Mouse (Mus musculus) inflammation-experienced regulatory T-cells, adult 6 months (primary cell): Measurements from ENCODE around the gene Csnk1d. TPM values are rescaled to one million over a fixed set of nuclear protein-coding genes. Genes with fewer than 3 reads are reported as not detected.

Experiments
- ATAC-seq: one replicate; pipeline ENCODE4 v1.8.0; 2017
- polyA plus RNA-seq, 3 experiments: library from polyadenylated mRNA; unstranded; fragments of 100-300 nt; shearing (Covaris generic); gene quantifications; one replicate each; pipeline ENCODE4 v1.2.1; 2017

Gene Csnk1d
- 10 to 100 TPM; 56.0 to 64.3 (median 61.4) TPM for polyA plus RNA-seq

GRCm38 (mm10) chr11:120990951-120991526 is at the start of gene Csnk1d:
Csnk1d (minus strand) TSS chr11:120991330.
- ATAC-seq: peak; percentile 84

DNA sequence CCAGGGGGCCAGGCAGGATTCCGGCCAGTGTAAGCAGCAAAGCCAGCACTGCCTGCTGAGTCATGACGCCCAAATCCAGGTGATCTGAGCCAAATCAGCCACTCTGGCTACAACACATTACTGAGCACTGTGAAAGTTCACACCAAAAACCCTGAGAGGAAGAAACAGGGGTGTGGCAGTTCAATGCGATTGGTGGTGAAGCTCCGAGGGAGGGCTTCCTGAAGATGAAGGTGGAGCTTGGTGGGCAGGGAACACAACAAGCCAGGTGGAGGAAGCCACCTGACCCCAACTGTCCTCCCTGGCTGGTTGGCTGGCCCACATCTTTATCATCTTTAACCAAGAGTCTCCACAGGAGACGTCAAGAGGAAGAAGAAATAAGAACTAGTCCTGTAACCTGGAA is 48.2 kb upstream of the Csnk1d start, which contains the start of gene Cd7:
Cd7 (minus strand) TSS at position 117 of the 400 bp plus-strand sequence.
- ATAC-seq: peak; percentile 74

DNA sequence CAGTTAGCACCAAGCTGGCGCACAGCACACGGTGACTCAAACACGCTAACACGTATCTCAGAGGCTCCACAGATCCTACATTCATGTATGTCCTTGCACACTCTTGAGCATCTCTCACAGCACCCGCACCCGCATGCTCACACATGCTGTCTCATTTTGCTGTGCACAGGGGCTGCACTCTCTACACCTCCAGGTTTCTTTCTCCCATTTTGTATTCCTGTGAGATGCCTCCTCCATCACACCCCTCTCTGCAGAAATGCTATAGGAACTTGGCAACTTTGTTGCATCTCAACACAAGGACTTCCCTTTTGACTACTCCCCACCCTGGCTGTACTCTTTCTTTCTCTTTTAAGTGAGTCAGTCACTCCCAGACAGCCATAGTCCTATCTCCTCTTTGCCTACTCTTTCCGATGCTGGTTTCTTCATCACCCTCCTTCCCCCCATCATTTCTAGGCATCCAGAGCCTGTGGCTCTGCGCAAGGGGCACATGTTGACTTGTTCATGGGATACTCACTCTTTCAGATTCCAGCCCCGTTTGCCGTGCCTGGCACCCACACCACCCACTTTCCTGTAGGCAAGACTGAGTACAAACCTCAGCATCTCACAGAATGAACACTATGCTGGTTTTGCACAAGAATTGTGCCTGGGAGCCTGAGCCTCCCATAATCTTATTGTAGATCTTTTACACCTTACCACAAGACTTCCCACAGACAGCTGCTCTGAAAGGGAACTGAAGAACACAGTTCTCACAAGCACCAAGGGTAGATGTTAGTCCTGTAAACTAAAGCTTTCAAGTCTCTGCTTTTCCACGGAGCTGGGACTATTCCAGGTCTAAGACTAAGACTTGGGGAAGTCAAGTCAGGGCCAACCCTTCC is 47.5 kb upstream of the Csnk1d start:
- ATAC-seq: peak; percentile 67

- no peak for ATAC-seq
Measured at GRCm38 (mm10) chr11:121033118-121033517, 42.0 kb upstream of the Csnk1d start.

DNA sequence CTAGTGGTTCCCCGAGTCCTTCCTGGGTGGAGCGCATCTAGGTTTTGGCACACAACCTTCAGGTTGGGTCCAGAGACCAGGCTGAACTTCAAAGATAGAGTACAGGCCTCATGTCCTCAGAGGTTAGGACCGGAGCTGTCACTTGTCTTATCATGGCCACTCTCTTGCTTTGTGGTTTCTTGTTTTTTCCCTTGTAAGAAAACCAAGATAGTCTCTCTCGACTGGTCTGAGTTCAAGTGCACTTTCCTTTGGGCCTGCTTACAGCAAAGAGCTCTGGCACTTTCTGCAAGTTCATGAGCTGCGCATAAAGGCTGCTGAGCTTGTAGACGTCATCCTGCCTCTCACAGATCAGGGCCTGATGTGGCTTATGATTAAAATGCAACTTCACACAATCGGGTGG is 36.1 kb upstream of the Csnk1d start:
- no peak for ATAC-seq

- ATAC-seq: no peak
Measured at GRCm38 (mm10) chr11:121024163-121024562, 33.0 kb upstream of the Csnk1d start.

DNA sequence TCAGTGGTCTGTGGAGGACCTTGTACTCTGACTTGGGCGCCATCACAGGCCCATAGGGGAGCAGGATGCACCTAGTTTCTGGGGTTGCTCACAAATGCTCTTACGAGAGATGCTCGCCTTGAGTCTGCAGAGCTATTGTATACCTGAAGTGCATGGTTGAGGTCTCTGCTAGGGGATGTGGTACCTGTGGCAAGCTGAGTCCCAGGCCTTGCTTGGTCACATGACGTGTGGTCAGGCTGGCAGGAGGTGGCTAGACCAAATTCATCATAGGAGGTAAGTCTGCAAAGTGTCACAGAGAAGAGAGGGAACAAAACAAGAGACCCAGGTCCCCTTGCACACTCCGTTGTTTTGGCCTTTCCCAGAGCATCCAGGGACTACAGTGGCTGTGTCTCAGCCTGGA is 28.4 kb upstream of the Csnk1d start:
- no peak for ATAC-seq

DNA sequence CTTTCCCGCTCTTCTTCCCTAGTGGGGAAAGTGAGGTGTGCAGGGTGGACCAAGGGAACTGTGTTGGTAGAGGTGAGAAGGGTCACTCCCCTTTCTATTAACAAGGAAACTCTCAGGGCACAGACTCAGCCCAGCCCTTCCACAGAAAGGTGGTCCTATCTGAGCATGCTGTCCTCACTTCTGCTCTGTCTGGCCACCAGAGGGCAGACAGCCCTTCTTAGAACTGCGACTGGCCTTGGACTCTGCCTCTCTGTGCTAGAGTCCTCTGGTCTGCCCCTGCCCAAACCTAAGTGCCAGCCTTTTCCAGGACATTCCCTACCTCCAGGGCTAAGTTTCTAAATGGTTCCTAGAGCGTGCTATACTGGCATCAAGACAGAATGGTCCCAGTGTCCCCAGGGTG is 26.6 kb upstream of the Csnk1d start:
- ATAC-seq: no peak

DNA sequence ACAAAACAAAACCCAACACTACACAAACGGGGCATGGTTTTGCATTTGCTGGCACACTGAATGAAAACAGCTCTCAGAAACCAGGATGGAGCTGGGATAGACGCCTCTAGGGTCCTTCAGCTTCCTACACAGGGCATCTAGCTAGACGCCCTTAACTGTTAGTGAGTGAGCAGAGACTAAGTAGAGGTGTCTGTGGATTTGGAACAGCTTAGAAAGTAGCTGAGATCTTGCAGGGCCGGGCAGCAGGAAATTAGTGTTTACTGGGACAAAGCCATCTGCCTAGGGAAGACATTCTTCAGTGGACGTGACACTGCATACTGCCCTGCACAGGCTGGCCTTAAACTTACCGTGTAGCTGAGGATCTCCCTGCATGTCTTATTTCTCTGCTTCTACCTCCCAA is 24.3 kb upstream of the Csnk1d start:
- no peak for ATAC-seq

GRCm38 (mm10) chr11:121014896-121015300 is 23.8 kb upstream of the Csnk1d start:
- ATAC-seq: no peak

DNA sequence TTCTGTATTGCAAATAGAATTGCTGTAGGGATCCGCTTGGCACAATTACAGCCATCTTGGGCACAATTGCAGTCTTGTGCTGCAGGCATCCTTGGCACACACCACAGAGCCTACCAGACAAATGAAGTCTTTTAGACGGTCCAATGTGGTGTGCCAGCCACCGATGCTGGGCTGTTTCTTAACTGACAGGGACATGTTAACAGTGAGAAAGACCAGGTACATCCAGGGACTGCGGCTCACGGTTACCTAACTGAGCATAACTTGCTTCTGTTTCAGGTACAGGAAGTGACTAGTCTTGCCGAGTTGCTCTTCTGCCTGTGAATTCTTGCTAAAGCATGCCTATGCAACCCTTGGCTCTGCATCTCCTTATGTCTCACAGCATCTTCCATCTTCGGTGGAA is 22.5 kb upstream of the Csnk1d start:
- ATAC-seq: no peak

GRCm38 (mm10) chr11:121010044-121010755 is 19.1 kb upstream of the Csnk1d start:
- no peak for ATAC-seq

DNA sequence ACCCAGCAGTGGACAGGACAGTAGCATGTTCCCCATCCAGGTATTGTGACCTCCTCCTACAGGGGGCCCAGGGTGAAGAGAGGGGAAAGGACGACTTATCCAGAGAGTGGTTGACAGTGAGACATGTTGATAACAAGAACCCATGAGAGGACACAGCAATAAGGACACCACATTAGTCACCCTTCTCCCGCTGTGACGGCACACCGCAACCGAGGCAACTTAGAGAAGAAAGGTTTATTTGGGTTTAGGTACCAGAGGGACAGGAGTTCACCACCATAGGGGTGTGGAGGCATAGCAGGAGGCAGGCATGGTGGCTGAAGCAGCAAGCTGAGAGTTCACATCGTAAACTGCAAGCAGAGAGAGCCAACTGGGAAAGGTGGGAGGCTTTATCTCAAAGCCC is 15.1 kb upstream of the Csnk1d start:
- ATAC-seq: no peak

- no peak for ATAC-seq
Measured at GRCm38 (mm10) chr11:121004281-121004680, 13.2 kb upstream of the Csnk1d start.

- no peak for ATAC-seq
Measured at GRCm38 (mm10) chr11:121001966-121002365, 10.8 kb upstream of the Csnk1d start.

DNA sequence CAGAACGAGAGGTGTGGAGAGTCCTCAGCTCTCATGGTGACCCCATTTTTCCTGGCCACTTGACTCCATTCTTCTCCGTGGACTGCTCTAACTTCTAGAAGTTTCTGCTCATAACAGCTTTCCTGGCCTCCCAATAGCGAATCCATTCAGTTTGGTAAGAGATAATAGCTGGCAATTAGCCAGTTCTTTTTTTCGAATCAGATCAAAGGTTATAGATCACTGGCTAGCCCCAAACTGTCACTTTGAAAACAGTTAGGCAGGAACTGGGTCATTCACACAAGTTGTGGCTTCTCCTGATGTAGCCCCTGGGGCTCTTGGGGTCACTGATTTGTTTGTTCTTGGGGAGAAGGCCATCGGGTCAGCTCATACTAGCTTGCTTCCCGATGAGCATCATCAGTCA is 3.6 kb upstream of the Csnk1d start:
- no peak for ATAC-seq

DNA sequence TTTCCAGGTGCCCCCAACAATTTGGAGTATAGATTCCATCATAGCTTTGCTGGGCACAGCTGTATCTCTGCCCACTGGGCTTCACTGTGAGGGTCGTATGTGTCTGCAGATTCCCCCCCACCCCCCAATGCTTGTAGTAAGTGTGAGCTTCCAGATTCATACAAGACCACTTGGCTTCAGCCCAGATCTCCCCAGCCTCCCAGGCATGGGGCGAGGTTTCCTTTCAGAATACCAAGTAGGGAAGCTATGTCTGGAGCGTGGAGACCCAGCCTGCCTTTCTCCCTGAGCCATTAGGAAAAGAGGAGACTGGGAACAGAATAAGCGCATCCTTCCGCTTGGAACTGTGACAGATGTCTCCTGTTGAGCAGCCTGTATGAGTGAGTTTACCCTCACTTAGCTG is 2.5 kb upstream of the Csnk1d start:
- ATAC-seq: no peak

DNA sequence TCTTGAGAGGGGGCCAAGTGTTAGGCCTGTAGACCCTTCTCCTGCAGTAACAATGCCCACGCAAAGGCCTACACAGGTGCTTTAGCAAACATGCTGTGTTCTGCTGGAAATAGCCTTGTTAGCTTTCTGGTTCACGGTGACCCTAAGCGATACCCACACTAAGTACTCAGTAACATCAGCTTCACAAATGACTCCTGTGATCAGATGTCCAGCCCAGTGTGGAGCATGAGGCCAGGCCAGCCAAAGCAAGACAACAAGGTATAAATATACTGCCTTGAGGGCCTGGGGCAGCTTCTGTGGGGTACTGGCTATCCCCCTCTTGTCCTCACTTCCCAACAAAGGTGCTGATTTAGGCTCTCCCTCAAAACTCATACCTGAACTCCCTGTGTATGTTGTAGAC is 1.9 kb upstream of the Csnk1d start:
- ATAC-seq: no peak

DNA sequence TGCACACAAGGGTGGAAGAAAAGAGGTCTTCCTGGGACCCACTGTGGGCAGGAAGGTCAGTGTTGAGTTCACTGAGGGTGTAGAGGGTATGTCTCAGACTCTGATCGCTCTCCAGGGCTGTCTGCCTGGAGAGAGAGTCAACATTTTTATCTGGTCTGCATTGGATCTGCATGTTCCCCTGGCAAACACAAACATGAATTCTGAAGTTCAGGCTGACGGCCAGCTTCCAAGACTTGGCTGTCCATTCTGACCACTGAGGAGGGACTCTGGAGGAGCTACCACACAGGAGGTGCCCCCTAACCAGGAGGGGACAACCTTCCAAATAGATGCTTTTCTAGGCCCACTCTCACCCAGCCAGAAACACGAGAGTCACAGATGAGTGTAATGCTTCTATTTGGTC is 661 bp upstream of the Csnk1d start:
- ATAC-seq: no peak

- ATAC-seq: no peak
Measured at GRCm38 (mm10) chr11:120990126-120990781, 876 bp downstream of the Csnk1d start.

- no peak for ATAC-seq
Measured at GRCm38 (mm10) chr11:120989523-120989922, 1.6 kb downstream of the Csnk1d start.

DNA sequence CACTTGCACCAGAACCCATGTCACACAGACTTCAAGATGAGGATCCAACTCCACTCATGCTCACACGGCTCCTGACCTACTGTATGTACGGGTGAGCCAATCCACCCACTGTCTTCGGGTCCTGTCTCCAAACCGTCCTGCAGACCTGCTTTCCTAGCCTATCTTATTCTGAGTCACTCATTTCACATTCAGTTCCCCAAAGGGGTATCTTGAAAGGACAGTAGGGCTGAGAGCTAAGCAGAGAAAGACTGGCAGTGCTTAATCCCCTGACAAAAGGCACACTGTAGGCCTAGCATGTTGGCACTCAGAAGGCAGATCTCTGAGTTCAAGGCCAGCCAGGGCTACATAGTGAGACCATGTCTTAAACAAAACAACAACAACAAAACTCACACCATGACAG is 2.7 kb downstream of the Csnk1d start:
- no peak for ATAC-seq

DNA sequence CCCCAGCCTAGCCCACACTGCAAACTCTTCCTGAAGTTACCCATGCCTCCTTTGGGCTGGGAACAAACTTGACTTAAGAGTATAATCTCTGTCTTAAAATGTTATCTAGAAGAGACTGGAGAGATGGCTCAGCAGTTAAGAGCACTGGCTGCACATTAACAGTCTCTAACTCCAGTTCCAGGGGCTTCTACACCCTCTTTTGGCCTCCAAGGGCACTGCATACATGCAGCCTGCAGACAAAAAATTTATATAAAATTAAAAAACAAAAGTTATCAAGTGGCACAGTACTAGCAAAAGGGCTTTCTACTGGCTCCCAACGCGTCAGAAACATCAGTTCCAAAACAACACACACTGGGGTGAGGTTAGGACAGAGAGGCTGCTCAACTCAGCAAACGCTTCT is 3.5 kb downstream of the Csnk1d start:
- no peak for ATAC-seq
